In genomic region chr12:13539171-13539570, GRCm38 (mm10) we compare ENCODE assay signal across 19 mouse cellular contexts.
"Had no signal": no experiment of that assay in that cellular context is flagged by ENCODE, and none has a peak within 500 bp of the region (broad histone marks: within the 10 kb centered on the region; RNA-seq: fewer than 3 reads in every experiment).

No protein-coding gene starts in this region.

- H3K4me3 ChIP-seq: kidney, embryonic 15.5 days; left cerebral cortex, adult 2 months; liver, embryonic 13.5 days had no signal

- DNase-seq: kidney, adult 11 months; kidney, adult 8-10 months; kidney, postnatal 10 days; kidney, postnatal 4 days; liver, embryonic 13.5 days; lung, adult 2 months; lung, postnatal 14 days; lung, postnatal 4 days; midbrain, embryonic 14.5 days; right cerebral cortex, adult 18-20 months; right cerebral cortex, postnatal 14 days; right cerebral cortex, postnatal 4 days; thymus, adult 2 months; thymus, postnatal 14 days; thymus, postnatal 4 days had no signal

- H3K27me3 ChIP-seq: kidney, embryonic 15.5 days; liver, embryonic 13.5 days had no signal

- H3K4me2 ChIP-seq: kidney, embryonic 15.5 days; liver, embryonic 13.5 days; midbrain, embryonic 11.5 days had no signal

- H3K9ac ChIP-seq: kidney, embryonic 15.5 days; liver, embryonic 13.5 days had no signal

- H3K27ac ChIP-seq: kidney, embryonic 15.5 days; left cerebral cortex, adult 2 months; liver, embryonic 13.5 days; stomach, postnatal 0 days had no signal

- H3K4me1 ChIP-seq: kidney, embryonic 15.5 days; liver, embryonic 13.5 days had no signal

- H3K9me3 ChIP-seq: kidney, embryonic 15.5 days; liver, embryonic 13.5 days had no signal
